Mouse (Mus musculus) myocyte (in vitro differentiated cells): ENCODE measurements at regions not wholly inside any gene's neighbourhood (a gene's known extent, or its start where the extent isn't known, plus 50 kb on each side); places are given as distances from the start of the nearest gene placed in this dataset.
A peak's percentile ranks its signal among the peaks of the same experiment; 100 is the strongest.

ENCODE experiments used
- H3K27me3 ChIP-seq: one replicate; pipeline ENCODE4 v1.6.1; 2011; ENCODE audit not compliant: control insufficient read depth, insufficient read depth, insufficient read length
- H3K36me3 ChIP-seq: one replicate; pipeline ENCODE4 v1.6.1; 2011; ENCODE audit not compliant: control insufficient read depth, insufficient read depth
- H3K4me2 ChIP-seq: one replicate; pipeline ENCODE4 v1.6.1; 2011; ENCODE audit warnings: low read depth, control low read depth
- H3K4me3 ChIP-seq: one replicate; pipeline ENCODE4 v1.5.1; 2011; ENCODE audit warnings: mild to moderate bottlenecking, control low read depth, moderate library complexity
- H3K79me2 ChIP-seq: one replicate; pipeline ENCODE4 v1.6.1; 2011; ENCODE audit not compliant: control insufficient read depth, insufficient read depth
- H3ac ChIP-seq: one replicate; pipeline ENCODE4 v1.6.1; 2011; ENCODE audit not compliant: control insufficient read depth, insufficient read length
- REST ChIP-seq: IDR thresholded peaks from one replicate; pipeline ENCODE4 v1.6.1; 2011; ENCODE audit warnings: mild to moderate bottlenecking, control low read depth, moderate library complexity; ENCODE audit not compliant: insufficient read depth, insufficient read length
- SRF ChIP-seq: IDR thresholded peaks from one replicate; pipeline ENCODE4 v1.6.1; 2011; ENCODE audit warnings: low read depth; ENCODE audit not compliant: control insufficient read depth, insufficient read length
- USF1 ChIP-seq: IDR thresholded peaks from one replicate; pipeline ENCODE4 v1.6.1; 2011; ENCODE audit warnings: low read depth, mild to moderate bottlenecking, control low read depth, moderate library complexity

DNA sequence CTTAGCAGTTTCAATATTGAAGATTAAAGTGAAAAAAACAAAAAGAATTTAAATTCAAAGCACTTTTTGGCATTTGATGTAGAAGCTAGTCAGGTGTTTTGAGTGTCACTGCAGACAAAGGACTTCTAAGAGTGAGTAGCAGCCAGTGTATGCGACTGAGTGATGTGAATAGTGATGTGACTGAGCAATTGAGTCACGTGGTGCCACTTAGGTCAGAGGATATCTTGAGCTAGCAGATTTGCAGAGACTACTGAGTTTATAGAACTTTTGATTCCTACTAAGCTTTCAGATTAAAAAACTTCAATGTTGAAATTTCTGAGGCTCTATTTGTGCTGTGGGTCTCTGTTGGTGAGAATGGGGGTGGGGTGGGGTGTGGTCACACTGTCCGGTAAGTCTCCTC lies 49.8 kb upstream of the Unc93a2 start:
- Histone ChIP-seq H3K27me3 (no peaks in the 10 kb centered on the region), H3K36me3 (no peaks in the 10 kb centered on the region), H3K4me2 (no peak overlapping the region), H3K4me3 (no peak overlapping the region), H3K79me2 (no peaks in the 10 kb centered on the region), H3ac (no peak overlapping the region)
- TF ChIP-seq USF1 (peak; percentile 54), SRF (no peak), REST (no peak)
